Mouse (Mus musculus): ENCODE data around the gene Sptbn4. TPM values are rescaled to one million over a fixed set of nuclear protein-coding genes. Genes with fewer than 3 reads are reported as not detected.
A peak's percentile ranks its signal among the peaks of the same experiment; 100 is the strongest.

The Sptbn4 gene
- polyA plus RNA-seq, 1 experiment from 2014 or later = 0.43 TPM

GRCm38 (mm10) chr7:27449256-27449862 lies 1.9 kb upstream of the Sptbn4 start:
- Histone ChIP-seq H3K36me3 (ENCODE audit: poor library complexity, severe bottlenecking) (no peaks in the 10 kb centered on the region), H3K4me1 (peaks cover 22% of the 10 kb centered on the region), H3K4me3 (no peak overlapping the region), H3K27me3 (peaks cover 29% of the 10 kb centered on the region), H3K4me2 (no peak overlapping the region), H3K27ac (no peak overlapping the region), H3K9me3 (replicated peaks) (no peaks in the 10 kb centered on the region), H3K9ac (no peak overlapping the region)
- ATAC-seq = no peak
- 60% methylated on average over 10 of the region's 10 CpGs for WGBS

- no peak for ATAC-seq
- H3K9ac ChIP-seq = peak overlapping the region; percentile 64; the same call in 1 of the 2 replicates
- no peaks in the 10 kb centered on the region for H3K9me3 ChIP-seq (replicated peaks)
- no peak overlapping the region for H3K27ac ChIP-seq
- no peaks in the 10 kb centered on the region for H3K36me3 ChIP-seq (ENCODE audit: poor library complexity, severe bottlenecking)
- H3K4me1 ChIP-seq = peaks cover 22% of the 10 kb centered on the region
- WGBS = 60% methylated on average over 15 of the region's 15 CpGs
- H3K27me3 ChIP-seq = peaks cover 31% of the 10 kb centered on the region
- H3K4me3 ChIP-seq = peak overlapping the region; percentile 59
- peak overlapping the region; percentile 95 for H3K4me2 ChIP-seq
These were observed 1.1 kb upstream of the Sptbn4 start for GRCm38 (mm10) chr7:27448421-27449206.

- ATAC-seq = peak; percentile 39
- no peaks in the 10 kb centered on the region for H3K36me3 ChIP-seq (ENCODE audit: poor library complexity, severe bottlenecking)
- H3K4me1 ChIP-seq = peaks cover 22% of the 10 kb centered on the region
- peak overlapping the region; percentile 80 for H3K9ac ChIP-seq
- 12% methylated on average over 34 of the region's 53 CpGs for WGBS
- H3K4me2 ChIP-seq = peak overlapping the region; percentile 95
- H3K27ac ChIP-seq = no peak overlapping the region
- H3K27me3 ChIP-seq = peaks cover 31% of the 10 kb centered on the region
- H3K9me3 ChIP-seq (replicated peaks) = no peaks in the 10 kb centered on the region
- peak overlapping the region; percentile 59 for H3K4me3 ChIP-seq
These were observed 716 bp downstream of the Sptbn4 start for GRCm38 (mm10) chr7:27446521-27447418.

- peaks cover 31% of the 10 kb centered on the region for H3K27me3 ChIP-seq
- no peak overlapping the region for H3K27ac ChIP-seq
- H3K36me3 ChIP-seq (ENCODE audit: poor library complexity, severe bottlenecking) = no peaks in the 10 kb centered on the region
- H3K9me3 ChIP-seq (replicated peaks) = no peaks in the 10 kb centered on the region
- peak overlapping the region; percentile 95 for H3K4me2 ChIP-seq
- peak overlapping the region; percentile 59 for H3K4me3 ChIP-seq
- peak overlapping the region; percentile 80 for H3K9ac ChIP-seq
- WGBS = 1% methylated on average over 15 of the region's 18 CpGs
- H3K4me1 ChIP-seq = peaks cover 22% of the 10 kb centered on the region
- ATAC-seq = no peak
These were observed 1.4 kb downstream of the Sptbn4 start for GRCm38 (mm10) chr7:27446051-27446450.

- Histone ChIP-seq H3K27ac (no peak overlapping the region), H3K36me3 (ENCODE audit: poor library complexity, severe bottlenecking) (no peaks in the 10 kb centered on the region), H3K4me2 (no peak overlapping the region), H3K4me1 (no peaks in the 10 kb centered on the region), H3K9me3 (replicated peaks) (0 out of 2 replicates have a peak, but pooled peaks cover 3% of the 10 kb centered on the region), H3K9ac (no peak overlapping the region), H3K4me3 (no peak overlapping the region), H3K27me3 (peaks cover 9% of the 10 kb centered on the region)
- WGBS = 79% methylated on average over 4 of the region's 4 CpGs
- ATAC-seq = no peak
These were observed 7.5 kb downstream of the Sptbn4 start for GRCm38 (mm10) chr7:27440014-27440413.

GRCm38 (mm10) chr7:27437544-27437943 lies 9.9 kb downstream of the Sptbn4 start:
- H3K36me3 ChIP-seq (ENCODE audit: poor library complexity, severe bottlenecking) = no peaks in the 10 kb centered on the region
- 0 out of 2 replicates have a peak, but pooled peaks cover 3% of the 10 kb centered on the region for H3K9me3 ChIP-seq (replicated peaks)
- WGBS = 59% methylated on average over 5 of the region's 5 CpGs
- no peak overlapping the region for H3K4me2 ChIP-seq
- H3K9ac ChIP-seq = no peak overlapping the region
- H3K4me3 ChIP-seq = no peak overlapping the region
- no peak for ATAC-seq
- peaks cover 24% of the 10 kb centered on the region for H3K27me3 ChIP-seq
- no peaks in the 10 kb centered on the region for H3K4me1 ChIP-seq
- H3K27ac ChIP-seq = no peak overlapping the region

- WGBS = 11% methylated on average over 10 of the region's 10 CpGs
- Histone ChIP-seq H3K36me3 (ENCODE audit: poor library complexity, severe bottlenecking) (no peaks in the 10 kb centered on the region), H3K9me3 (replicated peaks) (peaks cover 8% of the 10 kb centered on the region), H3K4me3 (no peak overlapping the region), H3K4me1 (no peaks in the 10 kb centered on the region), H3K4me2 (no peak overlapping the region), H3K27me3 (peaks cover 24% of the 10 kb centered on the region), H3K27ac (no peak overlapping the region), H3K9ac (no peak overlapping the region)
- no peak for ATAC-seq
These were observed 13.7 kb downstream of the Sptbn4 start for GRCm38 (mm10) chr7:27433794-27434193.

- Histone ChIP-seq H3K27ac (no peak overlapping the region), H3K36me3 (ENCODE audit: poor library complexity, severe bottlenecking) (no peaks in the 10 kb centered on the region), H3K27me3 (peaks cover 24% of the 10 kb centered on the region), H3K4me2 (no peak overlapping the region), H3K4me3 (no peak overlapping the region), H3K9me3 (replicated peaks) (peaks cover 8% of the 10 kb centered on the region), H3K9ac (no peak overlapping the region), H3K4me1 (no peaks in the 10 kb centered on the region)
- WGBS = 36% methylated on average over 10 of the region's 10 CpGs
- ATAC-seq = no peak
These were observed 14.1 kb downstream of the Sptbn4 start for GRCm38 (mm10) chr7:27433349-27433748.

GRCm38 (mm10) chr7:27429135-27429534 lies 18.4 kb downstream of the Sptbn4 start:
- Histone ChIP-seq H3K36me3 (ENCODE audit: poor library complexity, severe bottlenecking) (no peaks in the 10 kb centered on the region), H3K27me3 (peaks cover 15% of the 10 kb centered on the region)

GRCm38 (mm10) chr7:27428002-27428401 lies 19.5 kb downstream of the Sptbn4 start:
- Histone ChIP-seq H3K36me3 (ENCODE audit: poor library complexity, severe bottlenecking) (no peaks in the 10 kb centered on the region), H3K27ac (no peak overlapping the region), H3K4me2 (no peak overlapping the region), H3K9me3 (replicated peaks) (peaks cover 8% of the 10 kb centered on the region), H3K4me1 (no peaks in the 10 kb centered on the region), H3K27me3 (peaks cover 5% of the 10 kb centered on the region), H3K9ac (no peak overlapping the region), H3K4me3 (no peak overlapping the region)
- ATAC-seq = no peak
- WGBS = 75% methylated on average over 11 of the region's 11 CpGs

More at GRCm38 (mm10) chr7:27429135-27429534, 18.4 kb downstream of the Sptbn4 start:
- no peak for ATAC-seq
- no peak overlapping the region for H3K4me3 ChIP-seq
- H3K4me1 ChIP-seq = no peaks in the 10 kb centered on the region
- WGBS = 58% methylated on average over 2 of the region's 2 CpGs
- H3K9ac ChIP-seq = no peak overlapping the region
- H3K9me3 ChIP-seq (replicated peaks) = peaks cover 8% of the 10 kb centered on the region
- H3K27ac ChIP-seq = no peak overlapping the region
- no peak overlapping the region for H3K4me2 ChIP-seq

GRCm38 (mm10) chr7:27427387-27427786 lies 20.1 kb downstream of the Sptbn4 start:
- 80% methylated on average over 1 of the region's 1 CpGs for WGBS
- peaks cover 2% of the 10 kb centered on the region; the same call in 1 of the 2 replicates for H3K27me3 ChIP-seq
- H3K9ac ChIP-seq = no peak overlapping the region

More at GRCm38 (mm10) chr7:27427387-27427786, 20.1 kb downstream of the Sptbn4 start:
- Histone ChIP-seq H3K27ac (no peak overlapping the region), H3K4me1 (no peaks in the 10 kb centered on the region), H3K9me3 (replicated peaks) (peaks cover 10% of the 10 kb centered on the region), H3K4me2 (no peak overlapping the region), H3K4me3 (no peak overlapping the region), H3K36me3 (ENCODE audit: poor library complexity, severe bottlenecking) (no peaks in the 10 kb centered on the region)
- no peak for ATAC-seq

Measured in forebrain, embryonic 13.5 days (tissue).